Mouse (Mus musculus) lung, postnatal 0 days (tissue): ENCODE data around the gene Cd82. TPM values are rescaled to one million over a fixed set of nuclear protein-coding genes. Genes with fewer than 3 reads are reported as not detected.

Source experiments
- ATAC-seq: fragments of 200-750 bp; cut with Nextera tagmentation; 2 replicates; pipeline ENCODE4 v1.8.0; 2017; ENCODE audit warnings: moderate library complexity
- DNase-seq: peaks from one replicate; pipeline ENCODE4 v3.0.0-alpha.2; 2016; ENCODE audit warnings: low spot score
- H3K27ac ChIP-seq: fragments of 300-500 bp; sonication (generic); 2 replicates; pipeline ENCODE4 v1.5.1; 2014; ENCODE audit warnings: antibody characterized with exemption, mild to moderate bottlenecking, low read length, mixed read lengths
- H3K27me3 ChIP-seq: fragments of 300-500 bp; sonication (generic); replicated peaks from 2 replicates; pipeline ENCODE4 v1.6.1; 2014; ENCODE audit warnings: low read length, mixed read lengths; ENCODE audit not compliant: insufficient read depth
- H3K36me3 ChIP-seq: fragments of 300-500 bp; sonication (generic); 2 replicates; pipeline ENCODE4 v1.6.1; 2014; ENCODE audit warnings: low read length, mixed read lengths; ENCODE audit not compliant: insufficient read depth
- H3K4me1 ChIP-seq: fragments of 300-500 bp; sonication (generic); 2 replicates; pipeline ENCODE4 v1.6.1; 2014; ENCODE audit warnings: antibody characterized with exemption, low read depth, low read length, mixed read lengths; ENCODE audit not compliant: insufficient read depth
- H3K4me2 ChIP-seq: fragments of 300-500 bp; sonication (generic); replicated peaks from 2 replicates; pipeline ENCODE4 v1.6.1; 2014; ENCODE audit warnings: low read depth, mild to moderate bottlenecking, low read length, moderate library complexity, mixed read lengths
- H3K4me3 ChIP-seq: fragments of 300-500 bp; sonication (generic); 2 replicates; pipeline ENCODE4 v1.5.1; 2014; ENCODE audit warnings: low read depth, low read length
- H3K9ac ChIP-seq: fragments of 300-500 bp; sonication (generic); replicated peaks from 2 replicates; pipeline ENCODE4 v1.6.1; 2014; ENCODE audit warnings: low read depth, mild to moderate bottlenecking
- H3K9me3 ChIP-seq: fragments of 300-500 bp; sonication (generic); 2 replicates; pipeline ENCODE4 v1.6.1; 2016; ENCODE audit warnings: low read length, mixed read lengths
- CTCF ChIP-seq: IDR thresholded peaks from 2 replicates; pipeline ENCODE4 v1.5.1; 2016; ENCODE audit warnings: antibody characterized with exemption, mild to moderate bottlenecking
- EP300 ChIP-seq: IDR thresholded peaks from 2 replicates; pipeline ENCODE4 v1.6.1; 2016; ENCODE audit warnings: antibody characterized with exemption, mild to moderate bottlenecking, control low read depth
- WGBS: fragments of 180-500 bp; shearing (Covaris S2); extraction: QIAGEN DNeasy Blood & Tissue Kit; methylation state at CpG from one replicate; pipeline ENCODE4 v1.1.7; 2014; 5-methylcytosine and 5-hydroxymethylcytosine counted together
- microRNA-seq: library from miRNA; unstranded; fragments of <30 nt; microRNA quantifications from one replicate; pipeline ENCODE4, GENCODE M21; 2016
- polyA plus RNA-seq: library from polyadenylated mRNA; unstranded; fragments of >200 nt; fragmentation: Nextera tagmentation; extraction: Ambion mirVana; gene quantifications from 2 replicates; pipeline ENCODE4 v1.2.1, GENCODE M21; 2015

Gene Cd82
- polyA plus RNA-seq, 1 experiment from 2014 or later, result 94.1 TPM

DNA sequence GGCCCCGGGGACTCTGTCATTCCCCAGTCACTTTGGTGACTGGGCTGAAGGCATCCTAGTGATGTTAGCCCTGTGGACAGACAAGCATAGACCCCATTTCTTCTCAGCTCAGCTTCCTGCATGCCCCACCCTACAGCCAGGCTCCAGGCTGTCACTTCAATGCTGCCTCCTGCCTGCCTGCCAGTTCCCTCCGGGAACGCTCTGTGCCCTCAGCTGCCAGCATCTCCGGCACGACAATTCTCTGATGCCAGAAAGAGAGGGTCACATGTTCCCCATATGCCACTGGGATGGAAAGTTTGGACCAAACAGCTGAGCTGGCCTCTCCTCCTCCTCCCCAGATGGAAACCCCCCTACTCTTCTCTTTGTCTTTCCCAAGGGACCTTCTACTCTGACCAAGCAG, 79.1 kb downstream of the Cd82 start:
- ATAC-seq, result no peak
- no peak for DNase-seq
- Histone ChIP-seq H3K36me3 (no peaks in the 10 kb centered on the region), H3K9ac (no peak overlapping the region), H3K9me3 (no peaks in the 10 kb centered on the region), H3K4me2 (no peak overlapping the region), H3K4me1 (no peaks in the 10 kb centered on the region), H3K4me3 (no peak overlapping the region), H3K27me3 (no peaks in the 10 kb centered on the region), H3K27ac (no peak overlapping the region)
- 73% methylated on average over 5 of the region's 5 CpGs for WGBS
- TF ChIP-seq CTCF (no peak), EP300 (no peak)

DNA sequence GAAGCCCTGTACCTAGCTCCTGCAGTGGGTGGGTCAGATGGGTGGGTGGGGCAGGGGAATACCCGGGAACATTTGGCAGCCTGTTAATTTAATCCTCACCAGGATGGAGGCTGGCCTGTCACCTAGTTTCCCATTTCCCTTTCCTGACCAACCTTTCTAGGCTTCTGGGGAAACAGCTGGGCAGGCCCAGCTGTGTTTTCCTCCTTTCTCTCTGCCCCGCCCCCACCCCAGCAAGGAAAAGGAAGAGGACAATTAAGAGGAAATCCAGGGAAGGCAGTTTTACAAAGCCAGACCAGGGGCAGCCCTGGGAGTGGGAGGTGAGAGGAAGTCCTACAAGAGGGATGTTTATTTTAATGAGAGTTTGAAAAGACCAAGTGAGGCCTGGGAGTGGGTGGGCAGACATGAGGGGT, 82.3 kb downstream of the Cd82 start:
- Histone ChIP-seq H3K36me3 (no peaks in the 10 kb centered on the region), H3K4me3 (no peak overlapping the region), H3K4me1 (no peaks in the 10 kb centered on the region), H3K9me3 (no peaks in the 10 kb centered on the region), H3K27me3 (no peaks in the 10 kb centered on the region), H3K9ac (no peak overlapping the region), H3K4me2 (no peak overlapping the region), H3K27ac (no peak overlapping the region)
- peak; percentile 79 for TF ChIP-seq EP300
- no peak for TF ChIP-seq CTCF
- DNase-seq (peak; percentile 54), ATAC-seq (peak; percentile 78)
- WGBS, result 25% methylated on average over 2 of the region's 2 CpGs

DNA sequence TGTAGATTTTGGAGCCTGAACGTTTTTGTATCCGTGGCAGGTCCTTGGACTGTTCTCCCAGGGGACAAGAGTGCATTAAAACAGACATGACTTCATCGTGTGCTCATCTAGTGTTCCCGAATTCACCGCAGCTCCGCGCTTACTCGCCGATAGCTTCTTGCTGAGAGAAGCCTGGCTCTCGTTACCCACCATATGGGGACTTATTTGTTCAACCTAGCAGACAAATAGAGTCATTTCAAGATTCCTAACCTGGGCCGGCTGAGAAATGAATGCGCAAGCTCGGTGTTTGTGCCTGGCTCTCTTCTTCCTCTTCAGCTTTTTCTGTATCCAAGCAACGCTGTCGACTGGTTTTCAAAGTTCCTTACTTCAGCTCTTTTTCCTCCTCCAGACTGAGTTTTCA, 85.1 kb downstream of the Cd82 start:
- Histone ChIP-seq H3K27ac (no peak overlapping the region), H3K4me1 (no peaks in the 10 kb centered on the region)
- ATAC-seq, result no peak

DNA sequence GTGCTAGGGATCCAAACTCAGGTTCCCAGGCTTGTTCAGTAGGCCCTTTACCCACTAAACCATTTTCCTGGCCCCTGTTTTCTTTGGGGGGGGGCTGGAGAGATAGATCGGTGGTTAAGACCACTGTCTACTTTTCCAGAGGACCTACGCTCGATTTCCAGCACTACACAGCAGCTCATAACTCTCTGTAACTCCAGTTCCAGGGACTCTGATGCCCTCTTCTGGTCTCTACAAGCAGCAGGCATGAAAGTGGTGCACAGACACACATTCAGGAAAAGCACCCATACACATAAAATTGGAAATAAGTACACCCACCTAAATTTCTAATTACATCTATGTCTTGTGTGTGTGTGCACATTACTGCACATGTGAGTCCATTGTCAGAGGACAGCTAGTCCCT, 85.8 kb downstream of the Cd82 start:
- Histone ChIP-seq H3K36me3 (no peaks in the 10 kb centered on the region), H3K4me2 (no peak overlapping the region), H3K27ac (no peak overlapping the region), H3K27me3 (no peaks in the 10 kb centered on the region), H3K9ac (no peak overlapping the region), H3K4me3 (no peak overlapping the region), H3K4me1 (no peaks in the 10 kb centered on the region), H3K9me3 (no peaks in the 10 kb centered on the region)
- TF ChIP-seq EP300 (no peak), CTCF (no peak)
- DNase-seq (no peak), ATAC-seq (no peak)
- WGBS, result 95% methylated on average over 3 of the region's 3 CpGs

More for the DNA sequence above, 85.1 kb downstream of the Cd82 start:
- TF ChIP-seq EP300, result no peak
- no peak for TF ChIP-seq CTCF
- H3K4me2 ChIP-seq, result no peak overlapping the region
- no peak for DNase-seq
- H3K27me3 ChIP-seq, result no peaks in the 10 kb centered on the region
- no peaks in the 10 kb centered on the region for H3K36me3 ChIP-seq
- H3K9me3 ChIP-seq, result no peaks in the 10 kb centered on the region
- no peak overlapping the region for H3K9ac ChIP-seq
- H3K4me3 ChIP-seq, result no peak overlapping the region
- 47% methylated on average over 15 of the region's 15 CpGs for WGBS

DNA sequence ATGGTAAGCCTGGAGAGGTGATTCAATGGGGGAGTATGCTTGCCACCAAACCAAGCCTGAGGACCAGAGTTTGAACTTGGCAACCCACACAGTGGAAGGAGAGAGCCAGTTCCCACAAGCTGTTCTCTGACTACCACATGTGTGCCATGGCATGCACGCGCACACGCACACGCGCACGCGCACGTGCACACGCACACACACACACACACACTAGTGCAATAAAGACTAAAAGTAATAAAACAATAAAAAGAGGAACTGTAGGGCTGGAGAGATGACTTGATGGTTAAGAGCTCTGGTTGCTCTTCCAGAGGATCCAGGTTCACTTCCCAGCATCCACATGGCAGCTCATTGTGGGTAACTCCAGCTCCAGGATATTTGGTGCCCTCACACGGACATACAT, 90.1 kb downstream of the Cd82 start:
- Histone ChIP-seq H3K36me3 (no peaks in the 10 kb centered on the region), H3K9me3 (no peaks in the 10 kb centered on the region), H3K4me1 (no peaks in the 10 kb centered on the region), H3K4me3 (no peak overlapping the region), H3K9ac (no peak overlapping the region), H3K27me3 (no peaks in the 10 kb centered on the region), H3K4me2 (no peak overlapping the region), H3K27ac (no peak overlapping the region)
- 91% methylated on average over 10 of the region's 10 CpGs for WGBS
- ATAC-seq (no peak), DNase-seq (no peak)
- TF ChIP-seq CTCF (no peak), EP300 (no peak)

DNA sequence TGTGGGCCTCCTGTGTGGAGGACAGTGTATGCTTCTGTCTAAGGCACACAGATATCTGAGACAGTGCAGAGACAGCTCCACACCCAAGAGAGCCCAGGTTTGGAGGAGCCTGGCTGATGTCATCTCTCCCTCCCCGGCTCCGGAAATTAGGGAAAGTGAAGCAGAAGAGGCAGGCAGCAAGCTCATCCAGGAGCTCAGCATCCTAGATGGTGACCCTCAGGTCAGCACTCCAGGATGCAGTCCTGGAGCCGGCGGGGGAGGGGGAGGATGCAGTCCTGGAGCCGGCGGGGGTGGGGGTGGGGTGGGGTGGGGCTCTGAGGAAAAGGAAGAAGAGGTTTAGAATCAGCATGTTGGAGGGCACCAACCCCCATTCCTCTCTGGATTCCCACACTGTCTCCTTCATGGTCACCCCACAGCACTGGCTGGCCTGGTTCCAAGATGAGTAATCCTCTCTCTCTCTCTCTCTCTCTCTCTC, 90.8 kb downstream of the Cd82 start:
- no peak overlapping the region for H3K9ac ChIP-seq
- no peaks in the 10 kb centered on the region for H3K9me3 ChIP-seq
- H3K36me3 ChIP-seq, result no peaks in the 10 kb centered on the region
- no peak overlapping the region for H3K4me3 ChIP-seq
- no peaks in the 10 kb centered on the region for H3K27me3 ChIP-seq
- 13% methylated on average over 2 of the region's 6 CpGs for WGBS
- no peaks in the 10 kb centered on the region for H3K4me1 ChIP-seq
- H3K4me2 ChIP-seq, result no peak overlapping the region
- TF ChIP-seq CTCF (no peak), EP300 (no peak; the same call in 1 of the 2 replicates)
- H3K27ac ChIP-seq, result no peak overlapping the region
- peak; percentile 31 for DNase-seq
- ATAC-seq, result peak; percentile 62

Small RNAs within 50 kb of the gene (microRNA-seq; reads per million reads assigned to microRNA genes)
- not detected for gene Mir7001

Other genes starting within 250 kb of the Cd82 start
- 36.4 and 39.9 TPM in 2 replicates for gene Tspan18, start 128.6 kb downstream of the Cd82 start, polyA plus RNA-seq
- gene Gm10803, start 97.4 kb upstream of the Cd82 start, polyA plus RNA-seq, result not detected in 2 replicates
- gene Alx4, start 179.2 kb upstream of the Cd82 start, polyA plus RNA-seq, result 0.04 TPM in 1 of 2 replicates, not detected in the other